Mouse (Mus musculus): ENCODE data around the gene Iqsec2.
"Not testable (repeated sequence)": the region's sequence is repeated elsewhere in the genome, so short reads cannot be mapped to it uniquely, and the experiment has no call there.

GRCm38 (mm10) chrX:152243140-152243539, 99.1 kb downstream of the Iqsec2 start:
- TF ChIP-seq POLR2A, CTCF (IDR thresholded peaks at IDR 0.05; ENCODE audit: extremely low read depth, insufficient read depth, low read length): not testable (repeated sequence)
